Mouse (Mus musculus) small intestine, adult 2 months (tissue): ENCODE results near the gene Rbmx2.

Experiments
- CTCF ChIP-seq: fragments of 200-500 bp; IDR thresholded peaks from 2 replicates; pipeline ENCODE4 v1.5.1; 2012; ENCODE audit warnings: low read depth, mild to moderate bottlenecking, control low read depth, inconsistent platforms, low read length, moderate library complexity, mixed read lengths; ENCODE audit not compliant: insufficient replicate concordance, insufficient read length; ENCODE audit errors: extremely low read depth
- POLR2A ChIP-seq: fragments of 200-500 bp; IDR thresholded peaks from 2 replicates; pipeline ENCODE4 v1.6.1; 2012; ENCODE audit warnings: low read depth, mild to moderate bottlenecking, control low read depth, inconsistent platforms, low read length, moderate library complexity

DNA sequence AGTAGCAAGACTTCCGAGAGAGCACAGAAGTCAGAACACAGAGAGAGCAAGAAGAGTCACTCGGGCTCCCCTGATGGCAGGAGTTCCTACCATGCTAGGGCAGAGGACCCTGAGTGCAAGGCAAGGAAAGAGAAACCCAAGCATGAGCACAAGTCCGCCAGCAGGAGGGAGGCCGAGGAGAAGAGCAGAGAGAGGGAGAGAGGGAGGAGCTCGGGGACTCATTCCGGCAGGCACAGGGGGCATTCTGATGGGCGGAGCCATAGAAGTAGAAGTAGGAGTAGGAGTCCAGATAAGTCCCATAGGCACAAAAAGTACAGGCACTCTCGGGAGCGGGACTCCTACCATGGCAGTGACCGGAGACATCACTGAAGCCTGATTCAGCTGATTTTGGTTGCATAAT is 14.9 kb downstream of the Rbmx2 start:
- no peak for TF ChIP-seq CTCF
- TF ChIP-seq POLR2A: no peak
